Mouse (Mus musculus): ENCODE data around the gene Fbxl16.

Gene Fbxl16

DNA sequence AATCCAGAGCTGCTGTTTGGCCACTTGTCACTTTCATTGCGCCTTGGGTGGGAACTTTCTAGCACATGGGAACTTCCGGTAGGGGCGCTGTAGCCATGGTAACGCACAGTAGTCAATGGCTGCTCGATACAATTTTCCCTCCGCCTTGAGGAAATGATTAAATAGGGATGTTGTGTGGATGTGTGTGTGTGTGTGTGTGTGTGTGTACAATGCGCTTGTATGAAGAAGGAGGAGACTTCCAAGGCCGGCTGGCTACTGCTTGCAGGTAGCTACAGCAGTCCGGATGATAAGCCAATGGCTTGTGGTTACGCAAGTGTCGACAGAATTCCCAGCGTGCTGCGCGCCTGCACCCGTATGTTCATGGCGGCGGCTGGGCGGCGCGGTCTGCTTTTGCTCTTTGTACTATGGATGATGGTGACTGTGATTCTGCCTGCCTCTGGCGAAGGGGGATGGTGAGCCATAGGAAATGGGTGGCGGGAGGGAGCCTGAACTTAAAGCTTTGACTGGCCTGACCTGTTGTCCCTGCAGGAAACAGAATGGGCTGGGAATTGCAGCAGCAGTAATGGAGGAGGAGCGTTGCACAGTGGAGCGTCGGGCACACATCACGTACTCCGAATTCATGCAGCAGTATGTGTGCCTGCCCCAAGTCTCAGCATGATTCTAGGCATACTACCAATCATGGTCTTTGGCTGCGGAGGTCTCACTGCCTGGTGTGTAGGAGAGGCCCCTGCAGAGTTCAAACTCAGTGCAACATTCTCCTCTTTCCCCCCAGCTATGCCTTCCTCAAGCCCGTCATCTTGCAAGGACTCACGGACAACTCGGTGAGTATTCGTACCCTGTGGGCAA is 20.1 kb downstream of the Fbxl16 start, which contains the start of gene Jmjd8:
TSS of gene Jmjd8 (plus strand) at position 156 of the 846 bp plus-strand sequence.
- DNase-seq (ENCODE audit: low spot score in 2 of 2), result peak; percentile 79 to 80

DNA sequence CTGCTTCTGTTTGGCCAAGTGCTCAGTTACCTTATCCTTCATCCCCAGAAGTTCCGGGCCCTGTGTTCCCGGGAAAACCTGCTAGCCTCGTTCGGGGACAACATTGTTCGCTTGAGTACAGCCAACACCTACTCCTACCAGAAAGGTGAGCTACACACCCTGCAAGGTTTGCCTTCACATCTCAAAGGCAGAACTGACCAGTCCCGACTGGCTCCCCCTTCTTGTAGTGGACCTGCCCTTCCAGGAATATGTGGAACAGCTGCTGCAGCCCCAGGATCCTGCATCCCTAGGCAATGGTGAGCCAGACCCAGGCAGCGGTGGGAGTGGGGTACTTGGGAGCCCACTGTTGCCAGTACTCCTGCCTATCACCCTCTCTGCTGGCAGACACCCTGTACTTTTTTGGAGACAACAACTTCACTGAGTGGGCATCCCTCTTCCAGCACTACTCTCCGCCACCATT is 20.7 kb downstream of the Fbxl16 start:
- DNase-seq (ENCODE audit: low spot score in 2 of 2), result peak in 1 of 2 experiments; percentile 22

DNA sequence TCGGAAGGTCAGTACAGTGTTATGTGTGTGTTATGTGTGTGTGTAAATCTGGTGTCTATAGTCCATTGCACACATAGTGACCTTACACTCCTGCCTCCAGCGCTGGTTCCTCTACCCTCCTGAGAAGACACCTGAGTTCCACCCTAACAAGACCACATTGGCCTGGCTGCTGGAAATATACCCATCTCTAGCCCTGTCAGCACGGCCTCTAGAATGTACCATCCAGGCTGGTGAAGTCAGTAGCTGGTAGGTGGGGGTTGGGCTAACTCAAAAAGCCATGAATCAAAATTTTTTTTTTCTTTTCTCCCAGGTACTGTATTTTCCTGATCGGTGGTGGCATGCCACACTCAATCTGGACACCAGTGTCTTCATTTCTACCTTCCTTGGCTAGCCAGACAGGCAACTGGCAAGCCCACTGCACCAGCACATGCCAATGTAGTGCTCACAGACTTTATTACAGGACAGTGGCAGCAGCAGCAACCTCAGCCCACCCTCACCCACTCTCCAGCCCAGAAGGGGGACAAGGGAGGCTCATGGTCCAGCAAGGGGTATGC is 21.4 kb downstream of the Fbxl16 start:
- no peak for DNase-seq (ENCODE audit: low spot score in 2 of 2)

DNA sequence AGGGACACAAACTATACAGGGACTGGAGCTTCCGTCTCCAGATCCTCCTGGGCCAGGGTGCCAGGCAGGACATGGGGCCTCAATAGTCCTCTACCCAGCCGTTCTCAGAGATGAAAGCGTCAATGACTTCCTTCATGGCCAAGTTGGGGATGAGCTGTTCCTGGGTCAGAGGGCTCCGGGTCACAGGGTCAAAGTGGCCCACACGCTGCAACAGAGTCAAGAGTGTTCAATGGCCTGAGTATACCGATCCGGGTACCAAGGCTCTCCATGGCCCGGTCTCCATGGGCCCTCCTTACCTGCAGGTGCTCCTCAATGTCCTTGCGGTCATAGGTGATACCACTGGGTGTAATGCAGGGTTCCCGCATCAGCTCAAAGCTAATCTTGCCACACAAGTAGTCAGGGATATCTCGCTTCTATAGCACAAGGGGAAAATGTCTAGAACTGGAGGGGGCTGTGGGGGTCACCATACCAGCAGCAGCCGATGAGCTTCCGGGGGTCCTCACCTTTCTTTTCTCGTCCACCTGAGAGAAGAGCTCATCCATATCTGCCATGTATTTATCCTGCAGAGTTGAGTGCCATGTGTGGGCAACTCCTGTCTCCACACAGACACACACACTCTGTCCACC is 22.0 kb downstream of the Fbxl16 start:
- no peak for DNase-seq (ENCODE audit: low spot score in 2 of 2)

DNA sequence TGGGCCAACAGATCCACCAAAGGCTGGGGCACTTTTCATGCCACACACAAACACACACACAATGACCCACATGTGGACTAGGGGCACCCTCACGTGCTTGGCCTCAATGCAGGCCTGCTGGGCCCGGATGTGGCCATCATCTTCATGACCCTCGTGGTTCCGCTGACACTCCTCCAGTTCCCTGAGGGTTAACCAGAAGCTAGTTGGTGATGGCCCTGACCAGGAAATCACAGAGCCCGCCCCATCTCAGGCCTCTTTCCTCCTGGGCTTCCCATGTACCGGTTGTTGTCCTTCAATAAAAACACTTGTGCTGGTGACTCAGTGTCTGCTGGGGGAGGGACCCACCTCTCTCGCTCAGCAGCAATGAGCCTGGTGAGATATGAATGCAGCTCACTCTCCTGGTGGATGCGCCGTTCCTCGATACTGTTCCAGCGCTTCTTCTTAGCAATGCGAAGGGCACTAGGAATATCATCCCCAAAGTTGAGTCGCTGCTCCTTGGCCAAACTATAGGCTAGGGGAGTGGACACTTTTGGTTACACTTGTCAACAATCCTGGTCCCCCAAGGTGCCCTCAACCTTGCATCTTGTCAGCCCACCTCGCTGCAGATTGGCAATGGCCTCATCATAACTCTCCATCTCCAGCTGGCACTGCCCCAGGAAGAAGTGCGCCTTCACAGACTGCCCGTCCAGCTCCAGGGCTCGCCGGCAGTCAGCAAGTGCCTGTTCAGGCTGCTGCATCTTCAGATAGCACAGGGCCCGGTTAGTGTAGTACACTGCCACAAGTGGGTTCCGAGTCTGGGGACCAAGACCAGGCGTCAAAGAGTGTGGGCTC is 22.8 kb downstream of the Fbxl16 start:
- peak in 1 of 2 experiments; percentile 33 for DNase-seq (ENCODE audit: low spot score in 2 of 2)

DNA sequence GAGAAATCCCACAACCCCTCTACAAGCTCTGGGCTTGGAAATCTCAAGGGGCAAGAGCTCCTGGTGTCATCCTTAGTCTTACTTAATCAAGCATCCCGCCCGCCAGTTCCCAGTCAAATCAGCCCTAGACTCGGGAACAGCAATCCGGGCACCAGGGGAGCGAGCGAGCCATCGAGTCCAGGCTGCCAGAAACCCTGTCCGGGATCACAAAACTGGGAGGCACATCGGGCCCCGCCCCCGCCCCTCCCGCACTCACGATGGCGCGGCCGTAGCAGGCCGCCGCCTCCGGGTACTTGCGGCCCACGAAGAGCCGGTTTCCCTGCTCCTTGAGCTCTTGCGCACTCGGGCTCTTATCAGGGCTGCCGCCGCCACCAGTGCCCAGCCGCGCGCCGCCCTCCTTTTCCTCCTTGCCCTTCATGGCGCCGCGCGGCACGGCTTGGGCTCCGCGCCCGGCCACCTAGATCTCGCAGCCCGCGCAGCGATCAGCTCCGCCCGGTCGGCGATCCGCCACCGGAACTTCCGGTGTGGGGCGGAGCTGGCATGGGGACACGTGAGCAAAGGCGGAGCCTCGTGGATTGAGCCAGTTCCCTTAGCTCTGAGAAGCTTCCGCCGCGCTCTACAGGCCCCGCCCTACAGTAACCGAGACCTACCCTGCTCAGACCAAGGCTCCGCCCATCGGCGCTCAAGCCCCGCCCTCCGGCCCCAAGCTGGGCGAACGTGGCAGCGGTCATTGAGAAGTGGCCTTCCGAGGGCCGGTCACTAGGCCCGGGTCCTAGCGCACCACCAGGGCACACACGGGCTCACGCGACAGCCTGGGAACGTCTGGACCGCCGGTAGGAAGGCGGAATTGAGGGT is 23.8 kb downstream of the Fbxl16 start:
- DNase-seq (ENCODE audit: low spot score in 2 of 2), result peak; percentile 98 to 99

DNA sequence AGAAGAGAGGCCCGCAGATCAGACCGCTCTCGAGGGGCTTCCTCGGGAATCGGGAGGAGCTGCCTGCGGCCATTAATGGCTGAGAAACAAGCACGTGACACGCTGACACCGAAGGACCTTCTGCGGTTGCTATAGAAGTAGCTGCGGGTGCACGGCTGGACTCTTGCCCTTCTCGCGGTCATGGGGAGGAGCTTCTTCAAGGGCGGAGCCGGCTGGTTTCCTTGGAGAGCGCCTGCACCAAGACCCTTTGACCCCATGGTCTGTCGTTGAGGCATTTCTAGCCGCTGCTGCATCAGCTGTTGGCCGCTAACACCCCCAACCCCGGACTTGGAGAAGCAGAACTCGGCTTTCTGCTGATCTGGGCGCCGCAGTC is 24.4 kb downstream of the Fbxl16 start, which contains the start of gene Stub1:
TSS of gene Stub1 (minus strand) at position 114 of the 373 bp plus-strand sequence.
- DNase-seq (ENCODE audit: low spot score in 2 of 2), result peak in 1 of 2 experiments; percentile 88

DNA sequence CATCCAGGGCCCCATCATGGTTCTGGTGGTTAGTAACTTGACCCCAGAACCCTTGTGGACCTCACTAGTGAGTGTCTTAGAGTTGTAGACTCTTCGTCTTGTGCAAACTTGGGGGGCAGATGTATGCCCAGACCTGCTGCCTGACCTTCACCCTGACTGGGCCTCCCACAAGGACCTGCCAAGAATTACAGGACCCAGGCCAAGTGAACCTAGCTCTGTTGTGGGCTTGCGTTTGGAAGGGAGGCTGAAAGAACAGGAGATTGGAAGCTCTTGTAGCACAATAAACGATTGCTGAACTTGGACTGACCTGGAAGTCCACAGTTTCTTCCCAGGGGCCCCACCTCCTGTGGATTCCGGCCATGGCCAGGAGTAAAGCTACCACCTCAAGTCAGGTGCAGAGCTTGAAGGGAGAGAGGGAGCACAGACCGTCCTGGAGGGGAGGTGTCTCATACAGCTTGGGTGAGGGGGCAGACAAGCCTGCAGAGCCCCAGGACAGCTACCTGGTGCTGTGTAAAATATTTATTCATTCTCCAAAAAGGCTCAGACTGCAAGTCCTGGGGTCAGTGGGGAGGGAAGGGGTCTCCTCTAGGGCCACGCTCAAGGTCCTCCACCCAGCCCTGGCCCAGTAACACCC is 25.2 kb downstream of the Fbxl16 start:
- DNase-seq (ENCODE audit: low spot score in 2 of 2), result peak in 1 of 2 experiments; percentile 25

DNA sequence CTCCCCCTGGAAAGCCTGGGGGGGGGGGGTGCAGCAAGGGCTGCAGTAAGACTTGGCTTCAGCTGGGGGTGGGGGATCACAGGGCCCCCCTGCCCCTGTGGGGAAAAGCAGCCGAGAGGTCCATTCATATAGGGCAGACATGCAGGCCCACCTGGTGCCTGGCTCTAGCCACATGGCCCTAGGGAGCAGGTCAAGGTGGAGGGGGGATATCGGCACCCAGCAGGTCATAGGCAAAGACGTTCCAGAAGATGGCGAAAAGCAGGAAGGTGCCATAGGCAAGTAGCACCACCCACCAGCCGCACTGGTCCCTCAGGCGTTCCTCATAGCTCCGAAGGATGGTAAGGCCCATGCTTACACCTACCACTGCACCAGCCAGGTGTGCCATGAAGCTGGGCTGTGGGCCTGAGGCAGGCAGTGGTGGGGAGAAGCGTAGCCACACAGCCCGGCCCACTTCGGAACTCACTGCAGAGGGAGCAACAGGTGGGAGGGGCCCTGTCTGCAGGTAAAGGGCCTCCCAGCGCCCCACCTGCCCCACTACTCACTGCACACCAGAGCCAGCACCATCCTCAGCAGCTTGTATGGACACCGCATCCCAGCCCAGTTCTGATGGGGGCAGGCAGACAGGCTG is 25.8 kb downstream of the Fbxl16 start:
- peak in 1 of 2 experiments; percentile 29 for DNase-seq (ENCODE audit: low spot score in 2 of 2)

DNA sequence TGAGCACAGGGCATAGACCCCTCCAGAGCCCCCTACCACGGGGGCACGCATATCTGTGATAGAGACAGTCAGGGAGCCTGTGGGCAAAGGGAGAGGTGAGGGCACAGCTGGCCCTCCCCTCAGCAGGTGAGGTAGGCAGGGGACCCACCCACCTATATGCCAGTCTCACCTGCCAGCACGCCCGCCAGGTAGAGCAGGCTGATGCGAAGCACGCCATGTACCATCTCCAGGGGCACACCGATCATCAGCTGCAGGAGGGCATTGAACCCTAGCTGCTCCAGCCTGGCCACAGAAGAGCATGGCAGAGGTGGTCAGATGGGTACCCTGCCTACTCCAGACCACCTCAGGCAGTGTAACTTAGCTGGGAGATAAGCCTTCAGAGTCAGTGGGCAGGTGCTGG is 26.4 kb downstream of the Fbxl16 start:
- peak in 1 of 2 experiments; percentile 24 for DNase-seq (ENCODE audit: low spot score in 2 of 2)

DNA sequence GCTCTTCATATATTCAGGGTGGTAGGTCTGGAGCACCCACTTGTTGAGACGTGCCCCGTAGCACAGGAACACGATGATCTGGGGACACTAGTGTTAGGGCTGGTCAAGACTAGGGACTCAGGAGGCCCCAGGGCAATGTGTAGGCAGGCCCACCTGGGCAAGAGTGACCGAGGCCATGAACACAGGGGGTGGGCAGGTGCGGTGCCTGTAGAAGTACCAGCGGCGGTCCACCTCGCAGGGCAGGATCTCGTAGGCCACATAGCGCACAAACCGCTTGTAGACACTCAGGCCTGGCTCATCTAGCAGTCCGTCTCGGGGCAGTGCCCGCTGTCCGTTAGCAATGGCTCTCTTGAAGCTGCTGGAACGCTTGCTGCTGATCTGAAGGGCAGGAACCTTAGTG is 26.9 kb downstream of the Fbxl16 start:
- DNase-seq (ENCODE audit: low spot score in 2 of 2), result peak in 1 of 2 experiments; percentile 31

DNA sequence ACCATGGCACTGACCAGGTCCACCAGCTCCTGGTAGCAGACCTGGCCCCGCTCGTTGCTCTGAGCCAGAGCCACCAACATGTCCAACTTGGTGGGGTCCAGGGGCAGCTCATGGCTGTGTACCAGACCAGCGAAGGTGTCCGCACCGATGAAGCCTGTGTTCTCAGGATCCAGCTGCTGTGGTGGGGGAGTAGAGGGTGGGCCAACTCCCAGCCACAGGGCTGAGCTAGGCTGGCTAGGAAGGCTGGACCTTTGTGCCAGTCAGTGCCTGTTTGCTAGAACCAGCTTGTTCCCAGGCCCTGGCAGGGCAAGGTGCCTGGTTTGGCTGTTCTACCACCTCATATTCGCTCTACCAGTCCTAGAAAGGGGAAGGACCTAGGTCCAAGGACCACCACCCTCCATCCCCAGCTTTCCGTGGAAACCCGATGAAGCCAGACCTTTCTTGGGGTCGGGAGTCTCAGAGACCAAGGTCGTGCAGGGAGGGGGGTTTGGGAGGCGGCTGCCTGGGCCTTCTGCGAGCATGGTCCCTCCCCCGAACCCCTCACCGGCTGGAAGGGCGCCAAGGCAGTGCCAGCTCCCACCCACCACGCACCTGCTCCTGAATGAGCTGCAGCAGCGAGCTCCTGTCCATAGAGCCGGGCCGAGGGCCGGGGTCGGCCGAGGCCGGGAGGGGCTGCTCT is 27.7 kb downstream of the Fbxl16 start:
- peak; percentile 44 for DNase-seq (ENCODE audit: low spot score in 2 of 2)

DNA sequence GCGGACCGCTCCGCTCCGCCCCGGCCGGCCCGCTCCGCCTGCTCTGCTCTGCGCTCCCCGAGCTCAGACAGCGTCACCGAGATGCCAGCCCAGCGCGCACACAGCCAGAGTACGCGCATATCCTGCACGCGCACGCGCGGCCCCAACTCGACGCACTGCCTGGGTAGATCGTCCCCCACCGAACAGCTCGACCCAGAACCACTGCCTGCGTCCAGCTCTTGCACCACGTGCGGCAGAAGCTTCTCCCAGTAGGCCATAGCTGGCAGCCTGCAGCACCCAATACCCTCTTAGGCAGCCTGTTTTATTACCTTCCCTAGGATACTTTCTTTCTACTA is 28.2 kb downstream of the Fbxl16 start, which contains the start of gene Rhbdl1:
TSS of gene Rhbdl1 (minus strand) at position 220 of the 335 bp plus-strand sequence.
- DNase-seq (ENCODE audit: low spot score in 2 of 2), result peak; percentile 78 to 80

DNA sequence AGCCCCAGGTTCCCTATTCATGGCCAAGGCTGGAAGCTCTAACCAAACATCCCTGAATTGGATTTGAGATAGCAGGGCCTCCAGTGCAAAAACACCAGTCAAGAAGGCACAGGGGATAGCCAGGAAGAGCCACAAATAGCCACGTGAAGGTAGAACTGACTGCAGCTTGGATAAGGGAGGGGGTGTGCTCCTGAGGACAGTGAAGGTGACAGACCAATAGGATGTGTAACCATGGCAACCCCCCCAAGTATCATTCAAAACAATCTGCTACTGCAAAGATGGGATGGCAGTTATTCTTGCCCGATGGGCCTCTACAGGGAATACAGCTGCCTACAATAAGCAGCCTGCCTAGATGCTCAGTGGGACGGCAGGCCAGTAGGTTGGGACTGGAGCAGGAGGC is 28.6 kb downstream of the Fbxl16 start:
- no peak for DNase-seq (ENCODE audit: low spot score in 2 of 2)

DNA sequence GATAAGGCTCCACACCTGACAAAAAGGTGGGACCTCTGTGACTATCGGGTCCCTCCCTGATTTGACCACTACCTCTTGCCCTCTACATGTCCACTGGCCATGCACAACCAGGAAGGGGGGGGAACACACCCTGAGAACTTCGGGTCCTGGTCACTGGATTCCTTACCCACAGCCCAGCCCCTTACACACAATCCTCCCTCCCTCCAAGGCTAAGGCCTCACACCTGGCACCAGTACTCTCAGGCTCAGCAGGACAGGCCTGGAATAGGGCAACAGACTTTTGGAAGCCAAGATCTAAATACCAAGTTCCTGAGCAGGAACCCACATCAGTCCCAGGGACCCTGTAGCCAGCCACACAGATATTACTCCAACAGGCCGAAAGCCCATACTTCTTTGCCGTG is 30.0 kb downstream of the Fbxl16 start:
- no peak for DNase-seq (ENCODE audit: low spot score in 2 of 2)

DNA sequence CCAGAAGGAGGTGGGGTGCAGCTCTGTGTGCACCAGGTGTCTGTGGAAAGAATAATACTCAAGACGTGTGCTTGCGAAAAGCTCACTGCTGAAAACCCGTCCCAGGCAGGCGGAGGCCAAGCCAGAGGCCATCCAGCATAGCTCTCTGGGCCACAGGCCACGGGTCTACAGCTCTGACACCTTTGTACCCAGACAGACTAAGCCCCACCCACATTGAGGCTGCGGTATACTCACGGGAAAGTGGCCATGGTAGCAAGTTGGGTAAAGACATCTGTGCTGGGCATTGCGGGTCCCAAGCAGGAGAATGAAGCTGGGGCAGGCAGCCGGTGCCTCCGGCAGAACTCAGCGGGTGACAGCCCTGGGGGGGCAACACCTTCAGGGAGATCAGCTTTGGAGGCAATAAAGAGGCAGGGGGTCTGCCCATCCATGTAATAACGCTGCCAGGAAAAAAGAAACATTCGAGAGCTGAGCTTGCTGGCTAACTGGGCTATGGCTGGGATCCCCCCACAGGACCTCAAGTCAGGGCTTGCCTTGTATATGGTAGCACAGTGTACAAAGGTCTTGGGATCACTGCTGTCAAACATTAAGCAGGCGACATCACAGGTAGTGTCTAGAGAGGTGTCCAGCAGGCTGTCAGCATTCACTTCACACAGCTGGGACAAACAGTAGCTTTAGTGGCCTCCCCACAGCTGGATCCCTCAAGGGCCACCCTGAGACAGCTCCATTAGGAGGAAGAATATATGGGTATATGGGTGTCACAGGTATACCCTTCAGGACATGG is 30.8 kb downstream of the Fbxl16 start:
- DNase-seq (ENCODE audit: low spot score in 2 of 2), result no peak

DNA sequence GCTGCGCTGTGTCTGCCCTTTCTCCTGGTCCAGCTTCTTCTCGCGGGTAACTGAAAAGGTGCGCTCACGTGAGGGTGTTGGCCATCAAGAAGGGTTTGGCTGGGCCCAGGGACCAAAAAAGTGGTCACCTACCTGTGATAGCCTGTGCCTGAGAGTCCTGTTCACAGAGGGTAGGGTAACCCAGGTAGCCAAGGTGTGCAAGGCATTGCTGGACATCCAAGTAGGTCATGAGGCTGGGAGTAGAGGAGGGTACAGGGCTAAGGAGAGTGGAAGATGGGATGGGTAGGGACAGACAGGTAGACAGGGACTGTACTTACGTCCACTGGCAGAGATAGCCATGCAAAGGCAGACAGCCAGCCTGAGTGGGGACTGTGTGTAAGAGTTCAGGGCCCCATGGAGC is 31.6 kb downstream of the Fbxl16 start:
- DNase-seq (ENCODE audit: low spot score in 2 of 2), result no peak

DNA sequence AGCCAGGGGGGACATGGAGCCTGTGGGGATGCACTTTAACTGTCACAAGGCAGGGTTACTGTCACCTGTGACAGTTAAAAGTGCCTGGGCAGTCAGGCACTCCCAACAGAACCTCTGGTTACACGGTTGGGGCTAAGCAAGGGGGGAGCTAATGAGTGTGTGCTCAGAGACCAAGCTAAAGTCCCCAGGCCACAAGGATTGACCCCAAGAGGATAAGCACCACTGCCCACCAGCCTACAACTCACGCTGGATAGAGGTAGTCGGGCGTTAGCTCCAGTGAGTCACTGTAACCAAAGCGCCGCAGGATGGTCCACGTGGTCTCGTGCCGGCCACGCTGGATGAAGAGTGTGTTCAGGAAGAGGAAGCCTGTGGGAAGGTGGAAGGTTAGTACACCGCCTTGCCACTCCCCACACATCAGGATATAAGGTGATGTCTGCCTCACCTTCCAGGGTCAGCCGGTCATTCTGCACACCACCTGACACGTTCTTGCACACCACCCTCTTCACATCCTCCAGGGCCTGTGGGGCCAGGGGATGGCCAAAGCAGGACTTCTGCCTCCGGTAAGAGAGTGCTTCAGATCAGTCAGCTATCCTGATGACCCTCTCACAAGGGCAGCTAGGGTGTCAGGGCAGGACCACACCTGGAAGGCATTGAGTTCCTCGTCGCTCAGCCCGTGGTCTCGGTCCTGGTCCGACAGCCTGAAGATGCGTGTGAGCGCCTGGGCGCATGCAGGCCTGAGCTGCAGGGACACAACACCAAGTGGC is 32.4 kb downstream of the Fbxl16 start, which contains the start of gene Gm20683:
TSS of gene Gm20683 (minus strand) at position 647 of the 764 bp plus-strand sequence.
- DNase-seq (ENCODE audit: low spot score in 2 of 2), result no peak
